Mouse (Mus musculus) forelimb bud, embryonic 11.5 days (tissue): Measurements from ENCODE around the gene Smyd1.
A peak's percentile ranks its signal among the peaks of the same experiment; 100 is the strongest.

Experiments
- DNase-seq: peaks from one replicate; pipeline ENCODE4 v3.0.0-alpha.2; 2012; ENCODE audit warnings: low read depth, low spot score

Gene Smyd1

GRCm38 (mm10) chr6:71208691-71209090 is 113.3 kb downstream of the Smyd1 start:
- no peak for DNase-seq

GRCm38 (mm10) chr6:71204166-71204565 is 117.9 kb downstream of the Smyd1 start:
- no peak for DNase-seq

- no peak for DNase-seq
Measured at GRCm38 (mm10) chr6:71203674-71204073, 118.4 kb downstream of the Smyd1 start.

GRCm38 (mm10) chr6:71201925-71202324 is 120.1 kb downstream of the Smyd1 start:
- DNase-seq, result no peak

- DNase-seq, result no peak
Measured at GRCm38 (mm10) chr6:71199612-71200011, 122.4 kb downstream of the Smyd1 start, which contains the start of gene Fabp1. TSS of gene Fabp1 (plus strand) at chr6:71199827.

- DNase-seq, result no peak
Measured at GRCm38 (mm10) chr6:71197636-71198535, 124.1 kb downstream of the Smyd1 start.

GRCm38 (mm10) chr6:71196107-71196506 is 125.9 kb downstream of the Smyd1 start:
- DNase-seq, result no peak

- DNase-seq, result no peak
Measured at GRCm38 (mm10) chr6:71193151-71193740, 128.8 kb downstream of the Smyd1 start.

- no peak for DNase-seq
Measured at GRCm38 (mm10) chr6:71190501-71190900, 131.5 kb downstream of the Smyd1 start.

GRCm38 (mm10) chr6:71189578-71189977 is 132.5 kb downstream of the Smyd1 start:
- peak; percentile 11 for DNase-seq

GRCm38 (mm10) chr6:71184941-71185604 is 137.0 kb downstream of the Smyd1 start:
- no peak for DNase-seq

GRCm38 (mm10) chr6:71180596-71180995 is 141.4 kb downstream of the Smyd1 start:
- DNase-seq, result no peak

GRCm38 (mm10) chr6:71172812-71173580 is 149.0 kb downstream of the Smyd1 start:
- DNase-seq, result no peak

- peak; percentile 54 for DNase-seq
Measured at GRCm38 (mm10) chr6:71166551-71167169, 155.4 kb downstream of the Smyd1 start.

- no peak for DNase-seq
Measured at GRCm38 (mm10) chr6:71164394-71164793, 157.6 kb downstream of the Smyd1 start.
